Mouse (Mus musculus) small intestine, adult 2 months (tissue): ENCODE measurements at regions not wholly inside any gene's neighbourhood (a gene's known extent, or its start where the extent isn't known, plus 50 kb on each side); places are given as distances from the start of the nearest gene placed in this dataset.

Experiments
- H3K27ac ChIP-seq: fragments of 200-500 bp; 2 replicates; pipeline ENCODE4 v1.5.1; 2012; ENCODE audit warnings: low read depth, low read length, control low read depth, inconsistent platforms; ENCODE audit not compliant: insufficient read depth
- H3K27me3 ChIP-seq: fragments of 200-500 bp; 2 replicates; pipeline ENCODE4 v1.6.1; 2012; ENCODE audit warnings: mild to moderate bottlenecking, moderate library complexity, low read length, inconsistent platforms; ENCODE audit not compliant: control insufficient read depth, insufficient read depth
- H3K36me3 ChIP-seq: fragments of 200-500 bp; 2 replicates; pipeline ENCODE4 v1.6.1; 2012; ENCODE audit warnings: mild to moderate bottlenecking, low read length, control low read depth, inconsistent platforms; ENCODE audit not compliant: control insufficient read depth, insufficient read depth
- H3K4me1 ChIP-seq: fragments of 200-500 bp; 2 replicates; pipeline ENCODE4 v1.6.1; 2012; ENCODE audit warnings: low read length, inconsistent platforms, mixed read lengths; ENCODE audit not compliant: control insufficient read depth, insufficient read depth, insufficient read length
- H3K4me3 ChIP-seq: fragments of 200-500 bp; 2 replicates; pipeline ENCODE4 v1.5.1; 2012; ENCODE audit warnings: low read depth, mild to moderate bottlenecking, control low read depth, inconsistent platforms, low read length, moderate library complexity
- CTCF ChIP-seq: fragments of 200-500 bp; IDR thresholded peaks from 2 replicates; pipeline ENCODE4 v1.5.1; 2012; ENCODE audit warnings: low read depth, mild to moderate bottlenecking, control low read depth, inconsistent platforms, low read length, moderate library complexity, mixed read lengths; ENCODE audit not compliant: insufficient replicate concordance, insufficient read length; ENCODE audit errors: extremely low read depth
- POLR2A ChIP-seq: fragments of 200-500 bp; IDR thresholded peaks from 2 replicates; pipeline ENCODE4 v1.6.1; 2012; ENCODE audit warnings: low read depth, mild to moderate bottlenecking, control low read depth, inconsistent platforms, low read length, moderate library complexity
- WGBS: fragments of 180-500 bp; shearing (Covaris S2); methylation state at CpG from one replicate; pipeline ENCODE4 v1.1.7; 2018; 5-methylcytosine and 5-hydroxymethylcytosine counted together

GRCm38 (mm10) chr10:87750972-87751371 lies 107.1 kb upstream of the Igf1 start:
- no peaks in the 10 kb centered on the region for H3K36me3 ChIP-seq
- no peaks in the 10 kb centered on the region for H3K27me3 ChIP-seq
- WGBS: 23% methylated on average over 1 of the region's 1 CpGs
- H3K27ac ChIP-seq: no peak overlapping the region
- H3K4me3 ChIP-seq: no peak overlapping the region
- no peak for TF ChIP-seq CTCF
- TF ChIP-seq POLR2A: no peak
- no peaks in the 10 kb centered on the region for H3K4me1 ChIP-seq

GRCm38 (mm10) chr10:87752117-87752516 lies 105.9 kb upstream of the Igf1 start:
- Histone ChIP-seq H3K4me3 (no peak overlapping the region), H3K27ac (no peak overlapping the region), H3K36me3 (no peaks in the 10 kb centered on the region), H3K4me1 (no peaks in the 10 kb centered on the region), H3K27me3 (no peaks in the 10 kb centered on the region)
- WGBS: 72% methylated on average over 2 of the region's 2 CpGs
- TF ChIP-seq CTCF (no peak), POLR2A (no peak)

GRCm38 (mm10) chr10:87753483-87753882 lies 104.6 kb upstream of the Igf1 start:
- Histone ChIP-seq H3K4me3 (no peak overlapping the region), H3K36me3 (no peaks in the 10 kb centered on the region), H3K27ac (no peak overlapping the region), H3K4me1 (no peaks in the 10 kb centered on the region), H3K27me3 (no peaks in the 10 kb centered on the region)
- 34% methylated on average over 1 of the region's 1 CpGs for WGBS
- TF ChIP-seq CTCF (no peak), POLR2A (no peak)

- 76% methylated on average over 5 of the region's 5 CpGs for WGBS
- H3K4me1 ChIP-seq: no peaks in the 10 kb centered on the region
- TF ChIP-seq CTCF (no peak), POLR2A (no peak)
- no peak overlapping the region for H3K27ac ChIP-seq
- no peak overlapping the region for H3K4me3 ChIP-seq
- H3K36me3 ChIP-seq: no peaks in the 10 kb centered on the region
- H3K27me3 ChIP-seq: no peaks in the 10 kb centered on the region
Measured at GRCm38 (mm10) chr10:87761528-87762030, 96.5 kb upstream of the Igf1 start.

GRCm38 (mm10) chr10:87787521-87787920 lies 70.5 kb upstream of the Igf1 start:
- H3K27me3 ChIP-seq: no peaks in the 10 kb centered on the region
- H3K4me1 ChIP-seq: no peaks in the 10 kb centered on the region
- TF ChIP-seq POLR2A (no peak), CTCF (no peak)
- WGBS: 54% methylated on average over 4 of the region's 4 CpGs
- H3K27ac ChIP-seq: no peak overlapping the region
- no peaks in the 10 kb centered on the region for H3K36me3 ChIP-seq
- H3K4me3 ChIP-seq: no peak overlapping the region

- H3K36me3 ChIP-seq: no peaks in the 10 kb centered on the region
- H3K4me1 ChIP-seq: no peaks in the 10 kb centered on the region
- TF ChIP-seq CTCF (no peak), POLR2A (no peak)
- H3K27me3 ChIP-seq: no peaks in the 10 kb centered on the region
- no peak overlapping the region for H3K27ac ChIP-seq
- no peak overlapping the region for H3K4me3 ChIP-seq
Measured at GRCm38 (mm10) chr10:87792346-87792745, 65.7 kb upstream of the Igf1 start.

- TF ChIP-seq CTCF (no peak), POLR2A (no peak)
Measured at GRCm38 (mm10) chr10:87803936-87804791, 53.9 kb upstream of the Igf1 start.

More at GRCm38 (mm10) chr10:87803936-87804791, 53.9 kb upstream of the Igf1 start:
- H3K4me1 ChIP-seq: no peaks in the 10 kb centered on the region
- WGBS: 75% methylated on average over 5 of the region's 5 CpGs
- H3K4me3 ChIP-seq: no peak overlapping the region
- H3K27me3 ChIP-seq: no peaks in the 10 kb centered on the region
- no peaks in the 10 kb centered on the region for H3K36me3 ChIP-seq
- H3K27ac ChIP-seq: no peak overlapping the region
